Mouse (Mus musculus): ENCODE measurements around the gene Gm17509. TPM values are rescaled to one million over a fixed set of nuclear protein-coding genes. Genes with fewer than 3 reads are reported as not detected.

Gm17509 gene
- polyA plus RNA-seq (2017; shearing (Covaris generic)) = 0.83 TPM

GRCm38 (mm10) chr13:117220501-117221321 lies at the start of gene Gm17509:
Gene Gm17509 (minus strand): TSS chr13:117221075.

GRCm38 (mm10) chr13:117208236-117208635 lies 12.6 kb downstream of the Gm17509 start, which contains the start of gene Emb:
Gene Emb (plus strand): TSS chr13:117208536.

Other genes with a start within 250 kb of the Gm17509 start
- 29.2 TPM for gene Parp8, start 195.5 kb downstream of the Gm17509 start, polyA plus RNA-seq (2017; shearing (Covaris generic))
- gene Emb, start 12.5 kb downstream of the Gm17509 start, polyA plus RNA-seq (2017; shearing (Covaris generic)) = 156 TPM

All from activated CD4-positive, CD25-positive, alpha-beta regulatory T cell, adult 9 weeks (primary cell).